Mouse (Mus musculus) lung, postnatal 14 days (tissue): ENCODE results near the gene Ccdc105.

Experiments used
- DNase-seq: peaks from one replicate; pipeline ENCODE4 v3.0.0; 2021

Ccdc105 gene

GRCm38 (mm10) chr10:78752452-78753191, at the start of gene Ccdc105:
Gene Ccdc105, minus strand, starts transcription at chr10:78753065.
- DNase-seq, result peak; percentile 4

- DNase-seq, result no peak
Observed at GRCm38 (mm10) chr10:78801449-78801848, 48.6 kb upstream of the Ccdc105 start.

- no peak for DNase-seq
Observed at GRCm38 (mm10) chr10:78790561-78790960, 37.7 kb upstream of the Ccdc105 start.

- DNase-seq, result peak; percentile 50
Observed at GRCm38 (mm10) chr10:78787566-78788087, 34.8 kb upstream of the Ccdc105 start.

- peak; percentile 2 for DNase-seq
Observed at GRCm38 (mm10) chr10:78779981-78780651, 27.3 kb upstream of the Ccdc105 start, which contains the start of gene Slc1a6. Gene Slc1a6, plus strand, starts transcription at chr10:78780496.

- no peak for DNase-seq
Observed at GRCm38 (mm10) chr10:78779527-78779926, 26.7 kb upstream of the Ccdc105 start.

- no peak for DNase-seq
Observed at GRCm38 (mm10) chr10:78775830-78776229, 23.0 kb upstream of the Ccdc105 start.

- DNase-seq, result no peak
Observed at GRCm38 (mm10) chr10:78765570-78765969, 12.7 kb upstream of the Ccdc105 start.

GRCm38 (mm10) chr10:78756021-78756420, 3.2 kb upstream of the Ccdc105 start:
- DNase-seq, result peak; percentile 73

GRCm38 (mm10) chr10:78748946-78749345, 3.9 kb downstream of the Ccdc105 start:
- no peak for DNase-seq

GRCm38 (mm10) chr10:78748161-78748560, 4.7 kb downstream of the Ccdc105 start:
- no peak for DNase-seq

GRCm38 (mm10) chr10:78747035-78747721, 5.7 kb downstream of the Ccdc105 start:
- no peak for DNase-seq

- DNase-seq, result no peak
Observed at GRCm38 (mm10) chr10:78745453-78746232, 7.2 kb downstream of the Ccdc105 start.

GRCm38 (mm10) chr10:78743721-78744120, 9.1 kb downstream of the Ccdc105 start:
- DNase-seq, result no peak

GRCm38 (mm10) chr10:78739821-78740220, 13.0 kb downstream of the Ccdc105 start:
- DNase-seq, result no peak

GRCm38 (mm10) chr10:78727876-78728275, 25.0 kb downstream of the Ccdc105 start:
- DNase-seq, result no peak

- no peak for DNase-seq
Observed at GRCm38 (mm10) chr10:78727035-78727434, 25.8 kb downstream of the Ccdc105 start.

GRCm38 (mm10) chr10:78723416-78723815, 29.4 kb downstream of the Ccdc105 start:
- DNase-seq, result no peak

GRCm38 (mm10) chr10:78722654-78723053, 30.2 kb downstream of the Ccdc105 start:
- no peak for DNase-seq

GRCm38 (mm10) chr10:78722036-78722435, 30.8 kb downstream of the Ccdc105 start:
- no peak for DNase-seq

GRCm38 (mm10) chr10:78718056-78718455, 34.8 kb downstream of the Ccdc105 start, which contains the start of gene Casp14:
Gene Casp14, minus strand, starts transcription at chr10:78718294.
- DNase-seq, result no peak

- DNase-seq, result no peak
Observed at GRCm38 (mm10) chr10:78716231-78716630, 36.6 kb downstream of the Ccdc105 start.
